Mouse (Mus musculus) thymus, postnatal 25 days (tissue): ENCODE measurements around the gene Dcaf8.

Source experiments
- DNase-seq: peaks from one replicate; pipeline ENCODE4 v3.0.0; 2022

The Dcaf8 gene

GRCm38 (mm10) chr1:172148955-172149815 is 1.3 kb downstream of the Dcaf8 start:
- peak; percentile 37 for DNase-seq

GRCm38 (mm10) chr1:172154536-172154935 is 6.7 kb downstream of the Dcaf8 start:
- no peak for DNase-seq

- DNase-seq, result no peak
Observed at GRCm38 (mm10) chr1:172155518-172155917, 7.6 kb downstream of the Dcaf8 start.

GRCm38 (mm10) chr1:172159970-172160369 is 12.1 kb downstream of the Dcaf8 start:
- no peak for DNase-seq

- no peak for DNase-seq
Observed at GRCm38 (mm10) chr1:172160508-172160907, 12.6 kb downstream of the Dcaf8 start.

GRCm38 (mm10) chr1:172162009-172162408 is 14.1 kb downstream of the Dcaf8 start:
- peak; percentile 30 for DNase-seq

- no peak for DNase-seq
Observed at GRCm38 (mm10) chr1:172162959-172163358, 15.1 kb downstream of the Dcaf8 start.

GRCm38 (mm10) chr1:172167911-172168310 is 20.0 kb downstream of the Dcaf8 start:
- no peak for DNase-seq

GRCm38 (mm10) chr1:172169809-172170208 is 21.9 kb downstream of the Dcaf8 start:
- no peak for DNase-seq

GRCm38 (mm10) chr1:172172381-172172780 is 24.5 kb downstream of the Dcaf8 start:
- no peak for DNase-seq

- DNase-seq, result no peak
Observed at GRCm38 (mm10) chr1:172173181-172173580, 25.3 kb downstream of the Dcaf8 start.

- DNase-seq, result no peak
Observed at GRCm38 (mm10) chr1:172177791-172178190, 29.9 kb downstream of the Dcaf8 start.

- no peak for DNase-seq
Observed at GRCm38 (mm10) chr1:172179102-172179501, 31.2 kb downstream of the Dcaf8 start.

- no peak for DNase-seq
Observed at GRCm38 (mm10) chr1:172180881-172181280, 33.0 kb downstream of the Dcaf8 start.

GRCm38 (mm10) chr1:172181777-172182176 is 33.9 kb downstream of the Dcaf8 start:
- no peak for DNase-seq

- no peak for DNase-seq
Observed at GRCm38 (mm10) chr1:172183056-172183455, 35.2 kb downstream of the Dcaf8 start.

GRCm38 (mm10) chr1:172183915-172184314 is 36.0 kb downstream of the Dcaf8 start:
- DNase-seq, result no peak

GRCm38 (mm10) chr1:172186401-172187289 is 38.8 kb downstream of the Dcaf8 start:
- DNase-seq, result no peak

GRCm38 (mm10) chr1:172188891-172189290 is 41.0 kb downstream of the Dcaf8 start:
- no peak for DNase-seq

- no peak for DNase-seq
Observed at GRCm38 (mm10) chr1:172191578-172191977, 43.7 kb downstream of the Dcaf8 start.

GRCm38 (mm10) chr1:172192217-172192616 is 44.3 kb downstream of the Dcaf8 start:
- no peak for DNase-seq

GRCm38 (mm10) chr1:172194435-172194834 is 46.6 kb downstream of the Dcaf8 start:
- DNase-seq, result no peak

GRCm38 (mm10) chr1:172197146-172197545 is 49.3 kb downstream of the Dcaf8 start:
- no peak for DNase-seq

GRCm38 (mm10) chr1:172197851-172198250 is 50.0 kb downstream of the Dcaf8 start:
- DNase-seq, result no peak
